Mouse (Mus musculus) frontal cortex, postnatal 10 days (tissue): ENCODE data around the gene Hoxc12.

ENCODE experiments used
- DNase-seq, 2 experiments: peaks; one replicate each; pipeline ENCODE4 v3.0.0; 2022; ENCODE audit warnings: low spot score in 2 of 2, mixed read lengths in 1 of 2

Gene Hoxc12

GRCm38 (mm10) chr15:102936279-102936972, at the start of gene Hoxc12:
Hoxc12 (plus strand) TSS chr15:102936757.
- no peak for DNase-seq

GRCm38 (mm10) chr15:102895115-102895514, 41.4 kb upstream of the Hoxc12 start:
- no peak for DNase-seq

GRCm38 (mm10) chr15:102904946-102905345, 31.6 kb upstream of the Hoxc12 start:
- no peak for DNase-seq

GRCm38 (mm10) chr15:102909536-102909935, 27.0 kb upstream of the Hoxc12 start:
- no peak for DNase-seq

GRCm38 (mm10) chr15:102910038-102910437, 26.5 kb upstream of the Hoxc12 start:
- no peak for DNase-seq

- DNase-seq, result no peak
Measured at GRCm38 (mm10) chr15:102910496-102911095, 26.0 kb upstream of the Hoxc12 start.

DNA sequence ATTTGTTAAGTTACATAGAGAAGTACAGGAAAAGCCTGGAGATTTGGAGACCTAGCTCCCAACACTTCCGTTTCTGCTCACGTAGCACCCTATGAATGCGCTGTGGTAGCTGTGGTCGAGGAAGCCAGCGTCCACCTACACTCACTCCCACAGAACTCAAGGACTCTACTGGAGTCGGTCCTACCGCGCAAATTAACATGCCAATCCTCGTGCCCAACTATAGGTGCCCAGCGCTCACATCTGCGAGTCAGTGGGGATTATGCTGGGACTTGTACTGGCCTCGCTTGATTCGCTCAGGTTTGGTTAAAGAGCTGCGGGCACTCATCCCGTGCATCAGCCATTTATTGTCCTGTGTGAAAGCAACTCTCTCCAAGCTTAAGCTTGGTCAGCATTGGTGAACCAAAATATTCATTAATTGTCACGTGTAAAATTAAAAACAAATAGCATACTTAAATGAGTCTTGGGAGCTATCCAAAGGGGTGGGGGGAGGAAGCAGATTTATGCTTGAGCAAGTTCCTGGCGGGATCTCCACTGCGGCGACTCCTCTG, 23.4 kb upstream of the Hoxc12 start:
- DNase-seq, result no peak

DNA sequence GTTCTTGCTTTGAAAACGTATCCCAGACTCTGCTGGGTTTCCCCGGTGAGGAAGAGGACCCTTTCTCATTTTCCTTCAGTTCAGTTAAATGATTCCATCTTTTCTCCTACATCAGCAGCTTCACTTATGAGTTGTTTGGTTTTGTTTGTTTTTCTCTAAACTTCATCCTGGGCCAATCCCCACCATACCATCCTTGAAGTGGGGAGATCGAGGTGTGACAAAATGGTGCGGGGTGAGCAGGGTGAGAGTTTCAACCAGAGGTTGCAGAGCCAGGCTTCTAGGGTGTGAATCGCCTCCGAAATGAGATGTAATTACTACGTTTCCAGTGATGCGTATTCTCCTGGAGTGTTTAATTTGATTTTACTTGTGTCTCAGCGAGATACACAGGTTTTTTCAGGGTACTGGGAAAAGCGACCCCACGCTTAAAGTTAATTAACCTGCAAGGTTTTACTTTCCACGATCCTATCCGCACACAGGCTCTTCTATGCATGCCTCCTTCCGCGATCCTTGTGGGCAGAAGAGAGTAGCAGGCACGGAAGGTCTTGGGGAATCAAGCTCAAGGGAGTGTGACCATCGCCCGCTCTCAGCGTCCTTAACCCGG, 18.5 kb upstream of the Hoxc12 start:
- DNase-seq, result no peak

- DNase-seq, result no peak
Measured at GRCm38 (mm10) chr15:102918611-102919265, 17.8 kb upstream of the Hoxc12 start.

GRCm38 (mm10) chr15:102919336-102920180, 17.0 kb upstream of the Hoxc12 start:
- no peak for DNase-seq

GRCm38 (mm10) chr15:102920619-102921018, 15.9 kb upstream of the Hoxc12 start:
- no peak for DNase-seq

GRCm38 (mm10) chr15:102921053-102922011, 15.2 kb upstream of the Hoxc12 start, which contains the start of gene Hoxc13:
Hoxc13 (plus strand) TSS chr15:102921103.
- no peak for DNase-seq

- DNase-seq, result no peak
Measured at GRCm38 (mm10) chr15:102922012-102922362, 14.6 kb upstream of the Hoxc12 start.

GRCm38 (mm10) chr15:102922636-102923500, 13.7 kb upstream of the Hoxc12 start:
- no peak for DNase-seq

DNA sequence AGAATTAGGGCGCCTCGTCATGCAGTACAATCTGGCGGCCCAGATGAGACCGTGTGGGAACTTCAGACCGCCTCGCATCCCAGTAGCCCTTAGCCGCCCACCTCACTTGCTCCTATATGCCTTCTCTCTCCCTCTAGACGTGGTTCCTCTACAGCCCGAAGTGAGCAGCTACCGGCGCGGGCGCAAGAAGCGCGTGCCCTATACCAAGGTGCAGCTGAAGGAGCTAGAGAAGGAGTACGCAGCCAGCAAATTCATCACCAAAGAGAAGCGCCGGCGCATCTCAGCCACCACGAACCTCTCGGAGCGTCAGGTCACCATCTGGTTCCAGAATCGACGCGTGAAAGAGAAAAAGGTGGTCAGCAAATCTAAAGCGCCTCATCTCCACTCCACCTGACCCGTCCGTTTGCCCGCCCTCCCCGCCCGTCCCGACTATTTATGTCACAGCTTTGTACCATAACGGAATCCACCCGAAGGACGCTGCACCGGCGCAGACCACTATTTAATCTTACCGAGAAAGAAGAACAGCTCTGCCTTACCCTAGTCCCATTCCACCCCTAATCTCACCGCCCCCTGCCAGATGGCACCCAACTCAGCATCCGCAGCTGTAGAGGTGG, 9.4 kb upstream of the Hoxc12 start:
- no peak for DNase-seq

- DNase-seq, result no peak
Measured at GRCm38 (mm10) chr15:102931706-102932358, 4.7 kb upstream of the Hoxc12 start.

GRCm38 (mm10) chr15:102934438-102934837, 2.1 kb upstream of the Hoxc12 start:
- DNase-seq, result no peak

DNA sequence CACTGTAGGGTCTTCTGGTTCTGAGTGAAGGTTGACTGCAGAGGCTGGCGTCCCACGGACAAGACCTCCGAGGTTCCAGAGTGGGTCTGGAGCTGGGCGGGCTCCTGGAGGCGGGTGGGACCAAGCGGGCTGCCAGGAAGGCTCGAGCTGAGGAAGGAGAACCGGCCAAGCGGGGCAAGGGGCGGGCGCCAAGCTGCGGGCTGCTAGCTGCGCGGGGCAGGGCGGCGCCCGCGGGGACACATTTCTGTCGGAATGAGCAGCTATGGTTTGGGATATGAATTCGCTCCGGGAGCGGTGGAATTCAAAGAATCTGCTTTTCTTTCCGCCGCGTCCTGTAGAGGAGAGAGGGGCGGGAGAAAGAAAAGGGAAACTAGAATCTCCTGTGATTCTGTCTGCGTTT, 1.7 kb upstream of the Hoxc12 start:
- DNase-seq, result no peak
